Mouse (Mus musculus) spleen, adult 2 months (tissue): ENCODE measurements around the gene Acsbg1.

Experiments used
- CTCF ChIP-seq: fragments of 200-500 bp; IDR thresholded peaks from 2 replicates; pipeline ENCODE4 v1.5.1; 2011; ENCODE audit warnings: mild to moderate bottlenecking, inconsistent platforms; ENCODE audit not compliant: insufficient read depth, insufficient read length, insufficient replicate concordance; ENCODE audit errors: extremely low read depth
- POLR2A ChIP-seq: fragments of 200-500 bp; IDR thresholded peaks from 2 replicates; pipeline ENCODE4 v1.6.1; 2011; ENCODE audit warnings: low read depth, low read length, inconsistent platforms

DNA sequence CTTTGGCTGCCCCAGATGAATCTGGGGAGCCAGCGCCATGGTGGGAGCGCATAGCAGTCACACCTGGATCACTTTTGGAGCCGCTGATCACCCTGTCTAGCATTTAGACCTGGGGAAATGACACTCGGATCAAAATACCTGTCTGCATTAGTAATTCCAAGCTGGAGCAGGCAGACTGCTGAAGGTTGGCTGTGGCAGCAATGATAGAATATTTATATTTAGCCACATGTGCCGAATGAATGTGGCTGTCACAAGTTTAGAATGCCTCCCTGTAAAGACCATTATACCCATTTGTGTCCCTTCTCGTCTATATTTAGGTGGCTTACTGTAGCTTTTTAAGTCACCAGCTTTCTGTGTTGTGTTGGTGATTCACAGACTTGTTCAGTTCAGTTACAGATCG lies 39.1 kb upstream of the Acsbg1 start:
- TF ChIP-seq POLR2A = no peak
- TF ChIP-seq CTCF = no peak
